Mouse (Mus musculus): ENCODE data around the gene Mapk8ip1. TPM values are rescaled to one million over a fixed set of nuclear protein-coding genes. Genes with fewer than 3 reads are reported as not detected.
A peak's percentile ranks its signal among the peaks of the same experiment; 100 is the strongest.

The Mapk8ip1 gene
- polyA plus RNA-seq, 1 experiment from 2014 or later = 19.4 TPM

DNA sequence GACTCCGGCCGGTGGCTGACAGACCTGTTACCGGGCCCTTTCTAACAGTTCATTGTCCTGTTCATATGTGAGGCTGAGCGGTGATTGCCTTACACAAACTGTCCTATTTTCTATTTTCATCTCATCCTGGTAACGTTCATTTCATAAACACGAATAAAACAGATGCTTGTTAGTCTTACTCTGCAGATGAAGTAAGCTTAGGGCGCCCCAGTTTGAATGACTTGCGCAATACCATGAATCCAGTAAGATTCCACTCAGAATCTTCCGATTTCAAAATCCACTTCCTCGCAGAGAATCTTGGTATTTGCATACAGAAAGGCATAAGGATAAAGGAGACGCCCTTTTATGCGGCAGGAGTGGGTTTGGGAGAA lies 33.3 kb upstream of the Mapk8ip1 start:
- Histone ChIP-seq H3K27me3 (replicated peaks) (no peaks in the 10 kb centered on the region), H3K27ac (no peak overlapping the region), H3K9ac (peak overlapping the region; percentile 35; the same call in 1 of the 2 replicates), H3K4me3 (replicated peaks) (peak overlapping the region; percentile 84), H3K9me3 (no peaks in the 10 kb centered on the region), H3K4me1 (replicated peaks) (peaks cover 24% of the 10 kb centered on the region), H3K4me2 (replicated peaks) (peak overlapping the region; percentile 83), H3K36me3 (no peaks in the 10 kb centered on the region)
- 6% methylated on average over 12 of the region's 12 CpGs for WGBS
- no peak for ATAC-seq

DNA sequence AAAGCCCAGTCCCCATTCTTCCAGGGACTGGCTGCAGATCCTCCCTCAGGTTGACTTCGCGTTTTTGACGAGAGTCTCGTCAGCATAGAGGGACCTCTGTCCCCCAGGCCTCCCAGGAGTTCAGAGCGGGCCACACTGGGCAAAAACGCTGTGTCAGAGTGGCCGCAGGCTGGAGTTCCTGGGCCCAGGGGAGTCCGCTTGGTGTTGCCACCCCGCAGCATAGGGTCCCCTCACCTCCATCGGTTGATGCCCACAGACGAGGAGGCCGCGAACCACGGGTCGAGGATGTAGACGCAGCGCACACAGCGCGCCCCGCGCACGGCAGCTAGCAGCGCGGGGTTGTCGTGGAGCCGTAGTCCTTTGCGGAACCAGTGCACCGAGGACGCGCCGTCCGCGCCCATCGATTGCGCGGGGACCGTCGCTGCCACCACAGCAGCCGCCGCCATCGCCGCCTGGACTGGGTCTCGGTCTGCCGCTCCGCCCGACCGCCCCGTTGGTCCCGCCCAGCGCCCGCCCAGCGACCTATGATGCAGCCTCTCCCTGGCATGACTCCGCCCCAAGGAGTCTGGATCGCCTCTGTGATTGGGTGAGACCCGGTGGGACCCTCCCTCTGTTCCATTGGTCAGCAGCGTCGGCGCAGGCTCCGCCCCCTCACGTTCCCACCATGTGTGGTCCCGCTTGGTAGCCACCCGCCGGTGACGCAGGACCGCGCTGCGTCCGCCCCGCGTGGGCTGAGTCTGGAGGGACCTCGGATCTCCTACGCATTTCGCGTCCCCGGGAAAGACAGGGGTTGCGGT lies 32.7 kb upstream of the Mapk8ip1 start, which contains the start of gene Cry2:
Cry2 (minus strand) TSS at position 466 of the 797 bp plus-strand sequence.
- Histone ChIP-seq H3K4me3 (replicated peaks) (peak within 1 kb of the TSS; percentile 84), H3K4me1 (replicated peaks) (peaks cover 24% of the 10 kb centered on the region)
- WGBS = under 1% methylated on average over 59 of the region's 76 CpGs

DNA sequence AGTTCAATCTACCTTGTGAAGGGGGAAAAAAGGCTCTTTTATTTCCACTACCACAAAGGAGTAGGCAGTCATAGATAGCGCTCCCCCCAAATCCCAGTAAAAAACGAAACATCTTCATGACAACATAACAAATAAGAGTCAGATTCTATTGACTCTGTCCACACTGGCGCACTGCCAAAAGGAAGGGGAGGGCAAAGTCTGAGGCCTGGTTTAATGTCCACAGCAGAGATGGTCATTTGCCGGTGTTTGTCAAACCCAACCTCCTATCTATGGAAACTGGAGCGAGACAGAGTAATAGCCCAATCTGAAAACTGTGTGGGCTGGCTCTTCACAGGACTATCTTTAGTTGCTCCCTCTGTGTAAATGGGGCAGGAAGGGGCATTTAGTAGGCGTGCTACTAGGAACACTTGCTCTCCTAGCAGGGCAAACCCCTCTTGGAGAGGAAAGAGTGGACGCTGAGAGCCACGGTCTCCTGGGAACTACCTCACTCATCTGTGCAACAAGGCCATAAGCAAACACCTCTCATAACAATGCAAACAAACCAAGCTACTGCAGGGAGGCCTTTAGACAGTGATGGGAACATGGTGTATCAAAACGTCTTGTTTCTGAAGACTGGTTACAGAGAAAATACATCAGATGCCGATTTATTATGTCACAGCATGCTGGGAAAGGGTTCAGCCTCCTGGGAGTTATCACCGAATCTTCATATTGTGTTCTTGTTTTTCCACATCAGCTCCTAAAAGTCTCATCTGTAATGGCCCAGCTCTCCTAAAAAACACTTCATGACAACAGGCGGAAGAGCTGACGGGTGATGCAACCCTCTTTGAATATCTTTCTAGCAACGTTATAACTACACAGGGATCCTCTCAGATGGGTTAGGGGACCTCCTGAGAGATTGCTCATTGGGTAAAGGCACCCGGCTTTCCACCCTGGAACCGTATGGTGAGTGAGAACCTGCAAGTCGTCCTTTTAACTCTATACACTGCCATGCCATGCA lies 31.5 kb upstream of the Mapk8ip1 start:
- ATAC-seq = no peak
- peak overlapping the region; percentile 84 for H3K4me3 ChIP-seq (replicated peaks)
- peaks cover 34% of the 10 kb centered on the region for H3K4me1 ChIP-seq (replicated peaks)
- H3K4me2 ChIP-seq (replicated peaks) = peak overlapping the region; percentile 83
- H3K36me3 ChIP-seq = no peaks in the 10 kb centered on the region
- H3K9ac ChIP-seq = peak overlapping the region; percentile 88
- 39% methylated on average over 17 of the region's 17 CpGs for WGBS
- no peaks in the 10 kb centered on the region for H3K9me3 ChIP-seq
- no peak overlapping the region for H3K27ac ChIP-seq
- no peaks in the 10 kb centered on the region for H3K27me3 ChIP-seq (replicated peaks)

More for the DNA sequence above, 32.7 kb upstream of the Mapk8ip1 start, which contains the start of gene Cry2:
- Histone ChIP-seq H3K27me3 (replicated peaks) (no peaks in the 10 kb centered on the region), H3K4me2 (replicated peaks) (peak within 1 kb of the TSS; percentile 83), H3K36me3 (no peaks in the 10 kb centered on the region), H3K9ac (peak within 1 kb of the TSS; percentile 88), H3K9me3 (no peaks in the 10 kb centered on the region), H3K27ac (peak within 1 kb of the TSS; percentile 38; the same call in 1 of the 2 replicates)
- peak; percentile 99 for ATAC-seq

DNA sequence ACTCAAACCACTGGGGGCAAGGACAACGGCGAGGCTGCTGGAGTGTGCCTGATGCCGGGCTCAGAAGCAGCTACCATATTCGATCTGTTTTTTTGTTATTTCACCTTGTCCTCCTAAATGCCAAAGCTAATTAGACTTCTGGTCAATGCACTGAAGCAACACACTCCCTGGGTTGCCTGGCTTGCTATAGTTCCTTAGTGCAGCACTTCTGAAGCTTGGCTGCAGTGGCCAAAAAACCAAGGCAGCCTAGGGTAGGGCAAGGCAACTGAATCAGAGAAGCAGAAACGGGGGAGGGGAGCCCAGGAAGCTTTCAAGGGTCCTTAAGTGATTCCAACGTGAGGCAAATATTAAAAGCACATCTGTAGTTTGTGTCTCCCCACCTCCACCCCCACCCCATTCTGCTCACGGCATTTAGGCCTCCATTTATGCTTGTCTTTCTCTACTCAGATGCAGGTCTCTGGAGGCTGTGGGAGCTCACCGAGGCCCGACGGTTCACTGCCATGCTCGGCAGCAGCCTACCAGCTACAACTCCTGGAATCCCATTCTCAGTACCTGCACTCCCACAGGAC lies 30.6 kb upstream of the Mapk8ip1 start:
- Histone ChIP-seq H3K36me3 (no peaks in the 10 kb centered on the region), H3K27ac (no peak overlapping the region), H3K27me3 (replicated peaks) (no peaks in the 10 kb centered on the region), H3K4me1 (replicated peaks) (peaks cover 36% of the 10 kb centered on the region), H3K9ac (no peak overlapping the region), H3K4me2 (replicated peaks) (peak overlapping the region; percentile 83), H3K4me3 (replicated peaks) (peak overlapping the region; percentile 84), H3K9me3 (no peaks in the 10 kb centered on the region)
- no peak for ATAC-seq
- WGBS = 35% methylated on average over 11 of the region's 11 CpGs

DNA sequence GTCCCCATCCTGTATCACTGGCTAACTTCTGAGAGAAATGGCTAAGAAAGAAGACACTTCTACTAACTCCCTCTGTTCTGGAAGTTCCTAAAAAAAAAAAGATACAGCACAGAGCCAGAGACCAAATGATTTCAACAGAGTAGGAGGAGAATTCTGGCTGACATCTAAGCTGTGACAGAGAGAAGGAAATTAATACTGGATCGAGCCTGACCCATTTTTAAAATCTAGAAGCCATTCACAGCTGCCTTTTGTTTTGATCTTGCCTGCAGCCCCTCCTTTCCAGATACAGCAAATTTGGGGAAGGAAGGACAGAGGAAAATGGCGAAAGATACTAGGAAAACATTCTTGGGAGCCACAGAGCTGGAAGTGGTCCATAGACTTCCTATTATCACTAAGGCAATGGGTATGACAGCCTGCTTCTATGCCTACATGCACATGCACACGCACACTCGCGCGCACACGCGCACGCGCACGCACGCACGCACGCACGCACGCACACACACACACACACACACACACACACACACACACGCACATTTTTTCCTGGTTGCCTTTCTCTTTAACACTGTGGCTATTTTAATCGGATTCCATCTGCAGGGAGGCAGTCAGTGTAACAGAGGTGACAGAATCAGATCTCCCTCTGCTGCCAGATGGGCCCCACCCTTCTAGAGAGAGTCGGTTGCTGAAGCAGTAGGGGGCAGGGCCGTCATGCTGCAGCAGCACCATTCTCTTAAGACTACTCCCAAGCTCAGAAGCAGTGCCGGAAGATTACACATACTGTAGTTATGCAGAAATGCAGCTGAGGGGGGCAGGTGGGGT lies 29.9 kb upstream of the Mapk8ip1 start:
- Histone ChIP-seq H3K9me3 (no peaks in the 10 kb centered on the region), H3K9ac (no peak overlapping the region), H3K36me3 (no peaks in the 10 kb centered on the region), H3K27ac (no peak overlapping the region), H3K4me3 (replicated peaks) (peak overlapping the region; percentile 84), H3K27me3 (replicated peaks) (no peaks in the 10 kb centered on the region), H3K4me1 (replicated peaks) (peaks cover 44% of the 10 kb centered on the region), H3K4me2 (replicated peaks) (peak overlapping the region; percentile 83)
- peak; percentile 16; the same call in 1 of the 2 replicates for ATAC-seq
- WGBS = 61% methylated on average over 21 of the region's 21 CpGs

DNA sequence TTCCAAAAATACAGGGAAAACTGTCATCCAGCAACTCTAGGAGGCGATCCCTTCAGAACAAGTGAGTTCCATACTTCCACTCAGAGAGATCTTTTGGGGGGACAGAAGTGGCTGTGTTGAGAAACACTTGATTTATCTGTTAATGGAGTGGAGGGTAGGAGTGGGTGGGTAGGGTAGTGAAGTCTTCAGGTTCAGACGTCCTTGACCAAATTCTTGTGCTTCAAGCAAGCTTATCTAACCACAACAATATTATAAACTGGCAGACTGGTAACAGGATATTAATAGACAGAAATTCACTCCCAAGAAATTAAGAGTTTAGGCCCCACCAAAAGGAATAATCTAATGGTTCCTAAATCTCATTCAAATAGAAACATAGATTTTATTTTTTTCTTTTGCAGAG lies 29.0 kb upstream of the Mapk8ip1 start:
- Histone ChIP-seq H3K27me3 (replicated peaks) (no peaks in the 10 kb centered on the region), H3K4me1 (replicated peaks) (peaks cover 50% of the 10 kb centered on the region), H3K4me3 (replicated peaks) (no peak overlapping the region), H3K9me3 (no peaks in the 10 kb centered on the region), H3K4me2 (replicated peaks) (no peak overlapping the region), H3K36me3 (no peaks in the 10 kb centered on the region), H3K27ac (no peak overlapping the region), H3K9ac (no peak overlapping the region)
- WGBS = 67% methylated on average over 2 of the region's 2 CpGs
- no peak for ATAC-seq

DNA sequence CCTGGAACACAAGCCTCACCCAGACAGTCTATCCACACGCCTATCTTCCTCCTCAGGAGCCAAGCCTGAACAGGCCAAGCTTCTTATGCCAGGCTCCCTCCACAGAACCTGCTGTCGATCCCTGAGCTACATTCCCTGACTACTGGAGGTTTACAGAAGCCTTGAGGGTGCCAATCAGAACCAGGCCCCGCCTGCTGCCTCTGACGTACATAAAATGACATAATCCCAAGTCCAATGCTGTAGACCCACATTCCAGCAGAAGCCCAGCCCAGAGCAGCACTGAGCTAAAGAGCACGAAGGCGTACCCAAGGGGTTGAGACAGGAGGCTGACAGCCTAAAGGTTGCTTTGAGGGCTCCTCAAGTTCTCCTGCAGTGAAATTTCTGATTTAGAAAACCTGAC lies 26.8 kb upstream of the Mapk8ip1 start:
- Histone ChIP-seq H3K27me3 (replicated peaks) (no peaks in the 10 kb centered on the region), H3K4me3 (replicated peaks) (no peak overlapping the region), H3K9ac (no peak overlapping the region), H3K4me1 (replicated peaks) (peaks cover 63% of the 10 kb centered on the region), H3K27ac (peak overlapping the region; percentile 54; the same call in 1 of the 2 replicates), H3K36me3 (peaks cover 15% of the 10 kb centered on the region; the same call in 1 of the 2 replicates), H3K9me3 (no peaks in the 10 kb centered on the region), H3K4me2 (replicated peaks) (no peak overlapping the region)
- ATAC-seq = peak; percentile 85
- 32% methylated on average over 6 of the region's 6 CpGs for WGBS

DNA sequence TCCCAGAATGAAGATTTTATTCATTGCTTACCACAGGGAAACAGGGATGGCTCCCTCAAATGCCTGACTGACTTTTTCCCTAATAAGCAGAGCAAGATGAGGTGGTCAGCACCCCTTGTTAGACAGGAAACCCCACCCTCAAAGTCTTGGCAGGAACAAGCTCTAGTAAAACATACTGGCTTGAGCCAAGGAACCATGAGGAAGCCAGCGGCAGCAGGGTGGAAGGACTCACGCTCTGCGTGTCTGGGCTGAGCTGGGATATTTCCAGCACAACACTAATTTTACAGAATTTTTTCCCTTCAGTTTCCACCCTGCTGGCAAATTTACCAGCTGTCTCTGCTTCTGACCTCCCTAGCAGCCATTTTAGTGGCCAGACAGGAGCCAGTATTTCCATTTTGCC lies 25.4 kb upstream of the Mapk8ip1 start:
- no peak overlapping the region for H3K4me3 ChIP-seq (replicated peaks)

DNA sequence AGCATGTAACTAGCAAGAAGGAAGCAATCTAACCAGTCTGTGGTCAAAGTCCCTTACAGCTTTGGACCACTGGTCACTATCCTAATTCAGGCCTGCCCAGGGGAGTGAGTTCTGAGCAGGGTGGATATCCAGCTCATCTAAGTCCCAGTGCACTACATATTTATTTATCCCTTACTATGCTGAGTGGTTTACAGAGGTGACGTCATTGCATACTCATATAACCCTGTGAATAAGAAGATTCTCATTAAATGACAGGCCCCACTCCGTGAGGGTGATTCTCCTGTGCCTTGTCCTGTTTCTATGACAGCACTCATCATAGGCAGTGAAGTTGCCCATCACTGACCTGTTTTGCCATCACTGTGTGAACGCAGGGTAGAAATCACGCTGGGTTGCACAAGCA lies 24.3 kb upstream of the Mapk8ip1 start:
- ATAC-seq = 0 out of 2 replicates have a peak, but pooled peaks have one; percentile 1

More for the DNA sequence above, 25.4 kb upstream of the Mapk8ip1 start:
- H3K27ac ChIP-seq = peak overlapping the region; percentile 38; the same call in 1 of the 2 replicates
- H3K4me1 ChIP-seq (replicated peaks) = peaks cover 50% of the 10 kb centered on the region
- no peak overlapping the region for H3K4me2 ChIP-seq (replicated peaks)
- peaks cover 25% of the 10 kb centered on the region for H3K36me3 ChIP-seq
- no peak for ATAC-seq
- WGBS = 61% methylated on average over 3 of the region's 3 CpGs
- H3K9me3 ChIP-seq = no peaks in the 10 kb centered on the region
- H3K27me3 ChIP-seq (replicated peaks) = no peaks in the 10 kb centered on the region
- H3K9ac ChIP-seq = no peak overlapping the region

DNA sequence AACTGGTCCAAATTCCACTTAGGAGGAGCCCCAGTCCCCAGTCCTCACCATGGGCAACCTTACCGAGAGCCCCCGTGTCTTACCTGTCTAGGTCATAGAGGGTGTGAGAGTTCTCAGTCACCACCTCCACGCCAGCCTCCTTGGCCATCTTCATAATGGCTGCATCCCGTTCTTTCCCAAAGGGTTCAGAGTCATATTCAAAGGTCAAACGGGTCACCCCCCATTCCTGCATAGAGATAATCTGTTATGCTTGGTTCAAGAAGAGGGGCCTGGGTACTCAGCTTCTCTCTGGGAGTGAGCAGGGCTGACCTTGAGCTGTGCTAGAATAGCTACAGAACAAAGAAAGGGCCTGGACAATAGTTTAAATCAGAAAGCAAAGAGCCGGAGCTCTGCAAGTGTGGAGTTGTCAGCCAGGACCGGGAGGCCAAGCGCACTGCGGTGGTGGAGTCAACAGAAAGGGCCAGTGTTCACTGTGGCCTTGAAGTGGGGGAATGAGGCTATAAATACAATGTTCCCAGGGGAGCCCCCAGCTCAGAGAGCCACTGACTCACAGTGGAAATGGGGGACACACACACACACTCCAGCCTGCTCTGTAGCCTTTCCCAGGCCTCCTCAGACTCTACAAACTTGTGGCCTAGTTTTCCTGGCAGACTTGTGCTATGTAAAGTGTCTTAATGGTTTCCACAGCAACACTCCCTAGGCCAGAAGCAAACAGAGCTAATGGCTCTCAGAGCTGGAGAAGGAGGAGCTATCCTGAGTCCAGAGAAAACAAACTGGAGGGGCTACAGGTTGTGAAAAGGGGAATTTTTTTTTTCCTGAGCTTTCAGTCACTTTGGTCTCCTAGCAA lies 23.6 kb upstream of the Mapk8ip1 start:
- no peaks in the 10 kb centered on the region for H3K27me3 ChIP-seq (replicated peaks)
- peaks cover 28% of the 10 kb centered on the region for H3K36me3 ChIP-seq
- peaks cover 42% of the 10 kb centered on the region for H3K4me1 ChIP-seq (replicated peaks)
- no peak overlapping the region for H3K4me3 ChIP-seq (replicated peaks)
- H3K4me2 ChIP-seq (replicated peaks) = no peak overlapping the region
- H3K9me3 ChIP-seq = no peaks in the 10 kb centered on the region
- H3K9ac ChIP-seq = no peak overlapping the region
- peak; percentile 51 for ATAC-seq
- H3K27ac ChIP-seq = peak overlapping the region; percentile 68
- WGBS = 64% methylated on average over 9 of the region's 9 CpGs

More for the DNA sequence above, 24.3 kb upstream of the Mapk8ip1 start:
- H3K4me1 ChIP-seq (replicated peaks) = peaks cover 42% of the 10 kb centered on the region
- peaks cover 25% of the 10 kb centered on the region for H3K36me3 ChIP-seq
- 78% methylated on average over 4 of the region's 4 CpGs for WGBS
- H3K27ac ChIP-seq = peak overlapping the region; percentile 68; the same call in 1 of the 2 replicates
- H3K9ac ChIP-seq = no peak overlapping the region
- H3K4me3 ChIP-seq (replicated peaks) = no peak overlapping the region
- H3K4me2 ChIP-seq (replicated peaks) = no peak overlapping the region
- H3K27me3 ChIP-seq (replicated peaks) = no peaks in the 10 kb centered on the region
- no peaks in the 10 kb centered on the region for H3K9me3 ChIP-seq
